Mouse (Mus musculus) B cell, adult 67 days (primary cell): Measurements from ENCODE around the gene Zfp341. TPM values are rescaled to one million over a fixed set of nuclear protein-coding genes. Genes with fewer than 3 reads are reported as not detected.

Experiments used
- total RNA-seq, 2 experiments: library from RNA; stranded (reverse); gene quantifications; 4 replicates each; pipeline ENCODE4 v1.2.4; 2023

Gene Zfp341
- total RNA-seq = 1 to 10 TPM; 8.4 to 9.8 TPM

DNA sequence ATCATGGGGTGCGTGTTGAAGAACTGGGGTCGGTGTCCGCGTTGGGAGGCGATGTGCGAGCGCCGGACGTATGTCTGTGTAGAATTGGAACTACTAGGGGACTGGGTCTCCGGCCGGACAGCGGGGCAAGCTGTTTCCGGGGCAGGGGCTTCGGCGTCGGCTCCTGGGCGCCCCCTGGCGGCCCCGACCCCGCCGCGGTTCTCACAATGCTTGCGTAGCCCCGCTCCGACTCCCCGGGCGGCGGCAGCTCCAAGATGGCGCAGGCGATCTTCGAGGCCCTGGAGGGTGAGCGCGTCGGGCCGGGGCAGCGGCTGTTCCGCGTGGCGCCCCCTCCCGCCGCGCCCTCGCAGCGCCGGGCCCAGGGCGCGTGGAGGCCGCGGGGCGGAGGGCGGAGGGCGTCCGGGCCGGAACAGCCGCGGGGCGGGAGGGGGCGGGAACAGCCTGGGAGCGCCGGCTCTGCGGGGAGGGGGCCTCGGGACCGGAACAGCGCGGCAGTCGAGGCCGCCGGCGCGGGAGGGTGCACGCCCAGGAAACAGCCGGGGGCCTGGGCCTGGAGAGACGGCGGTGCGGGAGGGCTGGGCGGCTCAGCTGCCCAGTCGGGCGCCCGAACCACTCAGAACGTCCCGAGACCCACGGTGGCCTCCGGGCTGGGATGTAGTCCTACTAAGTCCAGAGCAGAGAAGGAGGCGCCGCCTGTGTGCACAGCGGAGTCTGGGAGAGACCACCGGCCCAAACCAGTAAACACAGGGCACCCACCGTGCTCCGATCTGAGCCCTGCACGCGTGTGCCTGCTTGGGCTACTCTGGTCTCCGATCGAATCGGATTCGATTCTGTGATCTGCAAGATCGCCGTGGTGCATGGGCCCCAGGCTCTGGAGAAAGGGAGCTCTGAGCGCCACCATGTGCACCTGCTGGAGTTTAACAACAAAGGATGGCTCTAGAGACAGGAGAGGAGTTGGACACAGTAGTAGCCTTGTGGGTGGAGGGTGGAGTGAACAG, at the start of gene Zfp341, which contains the start of gene 4930519P11Rik:
Gene Zfp341, plus strand, starts transcription at position 180 of the 998 bp plus-strand sequence.
Gene 4930519P11Rik, minus strand, starts transcription at position 320 of the 998 bp plus-strand sequence.

DNA sequence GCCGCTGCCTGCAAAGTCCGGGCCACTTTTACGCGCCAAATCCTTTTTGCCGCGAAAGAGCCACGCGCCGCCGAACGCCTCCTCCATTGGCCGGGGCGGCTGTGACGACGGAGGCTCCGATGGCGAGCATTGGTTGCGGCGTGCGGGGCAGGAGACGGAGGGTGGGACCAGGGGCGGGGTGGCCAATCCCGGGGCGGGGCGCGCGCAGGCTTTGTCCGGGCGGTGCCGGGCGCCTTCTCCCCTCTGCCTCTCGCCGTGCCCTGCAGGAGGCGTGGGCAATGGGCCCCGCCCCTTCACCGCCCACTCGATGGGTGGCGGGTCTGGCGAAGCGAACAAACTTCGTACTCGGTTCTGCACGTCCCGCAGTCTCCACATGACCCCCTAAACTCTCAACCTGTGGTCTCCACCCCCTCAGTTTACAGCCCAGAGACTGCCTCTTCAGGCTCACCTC, 43.2 kb upstream of the Zfp341 start, which contains the start of gene E2f1:
Gene E2f1, minus strand, starts transcription at position 57 of the 451 bp plus-strand sequence.

DNA sequence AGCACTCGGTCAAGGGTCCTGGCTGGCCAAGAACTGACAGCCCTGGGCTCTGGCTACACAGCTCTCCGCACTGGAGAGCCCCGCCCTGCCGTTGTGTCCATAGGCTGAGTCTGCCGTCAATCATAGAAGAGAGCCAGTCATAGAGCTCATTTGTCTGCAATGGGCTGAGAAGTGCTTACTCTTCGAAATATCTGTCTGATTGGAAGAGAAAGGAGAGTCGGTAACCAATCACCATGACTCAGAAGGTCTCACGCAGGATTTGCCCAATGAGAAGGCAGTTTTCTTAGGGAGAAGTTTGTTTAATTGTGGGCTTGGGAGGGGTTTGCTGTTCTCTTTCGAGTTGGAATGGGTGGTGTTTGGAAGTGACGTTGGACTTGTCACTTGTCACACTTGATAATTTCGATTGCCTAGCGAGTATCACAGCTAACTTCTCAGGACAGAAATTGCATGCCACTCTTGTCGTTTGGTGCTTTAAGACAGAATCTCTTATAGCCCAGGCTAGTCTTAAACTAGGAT, 9.4 kb upstream of the Zfp341 start, which contains the start of gene Pxmp4:
Gene Pxmp4, minus strand, starts transcription at position 71 of the 516 bp plus-strand sequence.

DNA sequence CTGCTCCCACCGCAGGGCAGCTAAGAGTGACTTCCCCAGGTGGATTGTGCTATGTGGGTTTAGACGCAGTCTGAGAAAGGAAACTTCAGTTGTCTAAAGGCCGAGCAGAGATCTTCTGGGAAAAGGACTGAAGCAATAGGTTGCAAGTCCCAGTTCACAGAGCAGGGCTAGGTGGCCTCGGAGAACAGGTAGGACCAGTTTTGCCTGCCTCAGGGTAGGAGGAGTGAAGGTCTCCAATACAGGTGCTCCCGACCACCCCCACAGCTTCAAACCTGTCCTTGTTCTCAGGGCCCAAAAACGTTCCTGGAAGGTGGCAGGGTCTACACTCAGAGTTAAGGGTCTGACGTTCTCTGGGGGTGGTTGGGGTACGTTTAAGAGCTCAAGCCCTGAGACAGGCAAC, 38.3 kb downstream of the Zfp341 start, which contains the start of gene Chmp4b:
Gene Chmp4b, plus strand, starts transcription at position 343 of the 400 bp plus-strand sequence.

Other genes with a start within 250 kb of the Zfp341 start
- 10 to 100 TPM; 14.2 to 15.9 TPM for gene Cdk5rap1, start 240.3 kb upstream of the Zfp341 start, total RNA-seq
- under 1 TPM; 0.26 to 0.36 TPM for gene Snta1, start 205.2 kb upstream of the Zfp341 start, total RNA-seq
- gene Cbfa2t2, start 176.8 kb upstream of the Zfp341 start, total RNA-seq = 10 to 100 TPM; 39.6 to 41.9 TPM
- gene 1700003F12Rik, start 66.2 kb upstream of the Zfp341 start, total RNA-seq = 1 to 10 TPM; 1.5 to 1.7 TPM
- 1 to 10 TPM in 1 of 2 experiments, under 1 TPM in 1; 0.84 to 1.6 TPM for gene Actl10, start 61.5 kb upstream of the Zfp341 start, total RNA-seq
- gene Necab3, start 54.4 kb upstream of the Zfp341 start, total RNA-seq = 1 to 10 TPM in 1 of 2 experiments, not detected in 1; 1.5 TPM
- 1 to 10 TPM; 4.4 to 5.0 TPM for gene E2f1, start 43.4 kb upstream of the Zfp341 start, total RNA-seq
- 10 to 100 TPM; 10.2 to 13.7 TPM for gene Pxmp4, start 9.6 kb upstream of the Zfp341 start, total RNA-seq
- not detected for gene 4930519P11Rik, start 140 bp downstream of the Zfp341 start, total RNA-seq
- 100 to 1,000 TPM; 111 to 121 TPM for gene Chmp4b, start 38.4 kb downstream of the Zfp341 start, total RNA-seq
- not detected for gene Gm14214, start 156.7 kb downstream of the Zfp341 start, total RNA-seq
- 100 to 1,000 TPM; 153 to 163 TPM for gene Raly, start 177.8 kb downstream of the Zfp341 start, total RNA-seq
- not detected for gene a, start 178.1 kb downstream of the Zfp341 start, total RNA-seq